Mouse (Mus musculus) spleen, adult 2 months (tissue): ENCODE results near the gene Rere. TPM values are rescaled to one million over a fixed set of nuclear protein-coding genes. Genes with fewer than 3 reads are reported as not detected.

Experiments used
- DNase-seq, 2 experiments: peaks; one replicate each; pipeline versions ENCODE4 v3.0.0 to v3.0.0-alpha.2; 2012 to 2021; ENCODE audit warnings: low spot score in 2 of 2, low read depth in 1 of 2
- H3K27ac ChIP-seq: fragments of 200-500 bp; 2 replicates; pipeline ENCODE4 v1.5.1; 2012; ENCODE audit warnings: low read length, inconsistent platforms; ENCODE audit not compliant: insufficient read depth
- H3K27me3 ChIP-seq: fragments of 200-500 bp; 2 replicates; pipeline ENCODE4 v1.6.1; 2012; ENCODE audit warnings: mild to moderate bottlenecking, moderate library complexity, low read length, inconsistent platforms; ENCODE audit not compliant: control insufficient read depth, insufficient read depth
- H3K36me3 ChIP-seq: fragments of 200-500 bp; 2 replicates; pipeline ENCODE4 v1.6.1; 2012; ENCODE audit warnings: mild to moderate bottlenecking, low read length, inconsistent platforms; ENCODE audit not compliant: control insufficient read depth, insufficient read depth
- H3K4me1 ChIP-seq: fragments of 200-500 bp; 2 replicates; pipeline ENCODE4 v1.6.1; 2011; ENCODE audit warnings: inconsistent platforms; ENCODE audit not compliant: control insufficient read depth, insufficient read depth, insufficient read length
- H3K4me3 ChIP-seq: fragments of 200-500 bp; 2 replicates; pipeline ENCODE4 v1.5.1; 2011; ENCODE audit warnings: mild to moderate bottlenecking, inconsistent platforms; ENCODE audit not compliant: insufficient read depth, insufficient read length; ENCODE audit errors: extremely low read depth
- CTCF ChIP-seq: fragments of 200-500 bp; IDR thresholded peaks from 2 replicates; pipeline ENCODE4 v1.5.1; 2011; ENCODE audit warnings: mild to moderate bottlenecking, inconsistent platforms; ENCODE audit not compliant: insufficient read depth, insufficient read length, insufficient replicate concordance; ENCODE audit errors: extremely low read depth
- POLR2A ChIP-seq: fragments of 200-500 bp; IDR thresholded peaks from 2 replicates; pipeline ENCODE4 v1.6.1; 2011; ENCODE audit warnings: low read depth, low read length, inconsistent platforms
- WGBS: fragments of 180-500 bp; shearing (Covaris S2); methylation state at CpG from one replicate; pipeline ENCODE4 v1.1.7; 2018; 5-methylcytosine and 5-hydroxymethylcytosine counted together
- polyA plus RNA-seq: library from polyadenylated mRNA; depleted of rRNA; stranded (reverse); fragments of >200 nt; gene quantifications from 2 replicates; pipeline ENCODE4 v1.2.3, GENCODE M21; 2012

Rere gene
- polyA plus RNA-seq, 1 experiment = 66.2 TPM

- no peak overlapping the region for H3K4me3 ChIP-seq
- no peaks in the 10 kb centered on the region for H3K27me3 ChIP-seq
- H3K4me1 ChIP-seq = peaks cover 2% of the 10 kb centered on the region; the same call in 1 of the 2 replicates
- no peak for TF ChIP-seq CTCF
- no peak for TF ChIP-seq POLR2A
- no peak overlapping the region for H3K27ac ChIP-seq
- peak in 1 of 2 experiments; percentile 4 for DNase-seq
- no peaks in the 10 kb centered on the region for H3K36me3 ChIP-seq
- 58% methylated on average over 8 of the region's 8 CpGs for WGBS
Measured at GRCm38 (mm10) chr4:150338906-150339650, 57.6 kb downstream of the Rere start.

GRCm38 (mm10) chr4:150340796-150341525, 59.5 kb downstream of the Rere start:
- WGBS = 59% methylated on average over 6 of the region's 6 CpGs
- Histone ChIP-seq H3K36me3 (no peaks in the 10 kb centered on the region), H3K4me1 (peaks cover 2% of the 10 kb centered on the region; the same call in 1 of the 2 replicates), H3K27ac (no peak overlapping the region), H3K4me3 (no peak overlapping the region), H3K27me3 (no peaks in the 10 kb centered on the region)
- TF ChIP-seq POLR2A = no peak
- no peak for TF ChIP-seq CTCF
- DNase-seq = no peak

GRCm38 (mm10) chr4:150344526-150344925, 63.1 kb downstream of the Rere start:
- Histone ChIP-seq H3K4me1 (peaks cover 2% of the 10 kb centered on the region; the same call in 1 of the 2 replicates), H3K4me3 (no peak overlapping the region), H3K36me3 (no peaks in the 10 kb centered on the region), H3K27ac (no peak overlapping the region), H3K27me3 (no peaks in the 10 kb centered on the region)
- 83% methylated on average over 3 of the region's 3 CpGs for WGBS
- TF ChIP-seq CTCF (no peak), POLR2A (no peak)
- no peak for DNase-seq

- no peaks in the 10 kb centered on the region for H3K36me3 ChIP-seq
- H3K27ac ChIP-seq = no peak overlapping the region
- H3K4me1 ChIP-seq = peaks cover 3% of the 10 kb centered on the region; the same call in 1 of the 2 replicates
- H3K27me3 ChIP-seq = no peaks in the 10 kb centered on the region
- WGBS = 86% methylated on average over 4 of the region's 4 CpGs
- no peak for DNase-seq
- TF ChIP-seq CTCF (no peak), POLR2A (no peak)
- no peak overlapping the region for H3K4me3 ChIP-seq
Measured at GRCm38 (mm10) chr4:150346651-150347386, 65.4 kb downstream of the Rere start.

- no peak overlapping the region for H3K4me3 ChIP-seq
- H3K27ac ChIP-seq = no peak overlapping the region
- peaks cover 3% of the 10 kb centered on the region; the same call in 1 of the 2 replicates for H3K4me1 ChIP-seq
- TF ChIP-seq CTCF (no peak), POLR2A (no peak)
- H3K27me3 ChIP-seq = no peaks in the 10 kb centered on the region
- WGBS = 23% methylated on average over 2 of the region's 2 CpGs
- no peaks in the 10 kb centered on the region for H3K36me3 ChIP-seq
- no peak for DNase-seq
Measured at GRCm38 (mm10) chr4:150347387-150347672, 65.9 kb downstream of the Rere start.

GRCm38 (mm10) chr4:150349680-150350101, 68.2 kb downstream of the Rere start:
- no peak overlapping the region; the same call in 1 of the 2 replicates for H3K27ac ChIP-seq
- 36% methylated on average over 6 of the region's 6 CpGs for WGBS
- H3K36me3 ChIP-seq = no peaks in the 10 kb centered on the region
- no peaks in the 10 kb centered on the region for H3K27me3 ChIP-seq
- H3K4me3 ChIP-seq = no peak overlapping the region
- no peak for DNase-seq
- H3K4me1 ChIP-seq = peaks cover 3% of the 10 kb centered on the region; the same call in 1 of the 2 replicates
- TF ChIP-seq CTCF (no peak), POLR2A (no peak)
